ENCODE assay signal across 9 mouse cellular contexts in genomic region chr14:46387821-46388481, GRCm38 (mm10). TPM values are rescaled to one million over a fixed set of nuclear protein-coding genes. Genes with fewer than 3 reads are reported as not detected.
DNase-seq lines count a peak whose midpoint lies in the region; ATAC-seq lines count a peak whose summit lies in the region.
"Had no signal": no experiment of that assay in that cellular context is flagged by ENCODE, and none has a peak within 500 bp of the region (broad histone marks: within the 10 kb centered on the region; RNA-seq: fewer than 3 reads in every experiment).

No protein-coding gene starts in this region.

- no peaks in the 10 kb centered on the region for H3K9me3 ChIP-seq in intestine, embryonic 15.5 days
- H3K9me3 ChIP-seq in liver, embryonic 15.5 days (replicated peaks): no peaks in the 10 kb centered on the region
- no peaks in the 10 kb centered on the region for H3K9me3 ChIP-seq in neural tube, embryonic 14.5 days (ENCODE audit: control insufficient read depth, low read length)

- peak overlapping the region; percentile 88 for H3K27ac ChIP-seq in intestine, embryonic 15.5 days
- H3K27ac ChIP-seq in liver, embryonic 15.5 days (replicated peaks): no peak overlapping the region
- H3K27ac ChIP-seq in neural tube, embryonic 14.5 days (ENCODE audit: low read depth, low read length): no peak overlapping the region

- DNase-seq in urinary bladder, postnatal 4 days (ENCODE audit: low spot score in 2 of 2): peak; percentile 51 to 74
- DNase-seq in urinary bladder, postnatal 10 days (ENCODE audit: low spot score): no peak
- peak; percentile 70 for DNase-seq in gastrocnemius, postnatal 14 days
- no peak for DNase-seq in adipocyte (ENCODE audit: low spot score)

- peak overlapping the region; percentile 78 for H3K4me2 ChIP-seq in intestine, embryonic 15.5 days (replicated peaks)
- peak overlapping the region; percentile 63 for H3K4me2 ChIP-seq in liver, embryonic 15.5 days
- peak overlapping the region; percentile 89 for H3K4me2 ChIP-seq in neural tube, embryonic 14.5 days (ENCODE audit: low read depth, low read length)

- H3K9ac ChIP-seq in intestine, embryonic 15.5 days: peak overlapping the region; percentile 59
- H3K9ac ChIP-seq in liver, embryonic 15.5 days: no peak overlapping the region; the same call in 1 of the 2 replicates
- H3K9ac ChIP-seq in neural tube, embryonic 14.5 days (replicated peaks; ENCODE audit: low read depth, low read length): peak overlapping the region; percentile 44; the same call in 1 of the 2 replicates

- peaks cover 25% of the 10 kb centered on the region for H3K27me3 ChIP-seq in intestine, embryonic 15.5 days (replicated peaks)
- H3K27me3 ChIP-seq in liver, embryonic 15.5 days: peaks cover 97% of the 10 kb centered on the region
- H3K27me3 ChIP-seq in neural tube, embryonic 14.5 days (ENCODE audit: control insufficient read depth, insufficient read depth, low read length): peaks cover 40% of the 10 kb centered on the region

- peak overlapping the region; percentile 53 for H3K4me3 ChIP-seq in intestine, embryonic 15.5 days (replicated peaks)
- peak overlapping the region; percentile 53 for H3K4me3 ChIP-seq in liver, embryonic 15.5 days (replicated peaks)
- H3K4me3 ChIP-seq in neural tube, embryonic 14.5 days (ENCODE audit: low read depth, low read length): peak overlapping the region; percentile 54

- H3K36me3 ChIP-seq in intestine, embryonic 15.5 days: peaks cover 3% of the 10 kb centered on the region; the same call in 1 of the 2 replicates
- no peaks in the 10 kb centered on the region for H3K36me3 ChIP-seq in liver, embryonic 15.5 days (replicated peaks)
- no peaks in the 10 kb centered on the region for H3K36me3 ChIP-seq in neural tube, embryonic 14.5 days (ENCODE audit: control insufficient read depth, insufficient read depth, low read length)

- peaks cover 10% of the 10 kb centered on the region for H3K4me1 ChIP-seq in intestine, embryonic 15.5 days (replicated peaks)
- H3K4me1 ChIP-seq in liver, embryonic 15.5 days (replicated peaks): peaks cover 12% of the 10 kb centered on the region
- peaks cover 18% of the 10 kb centered on the region; the same call in 1 of the 2 replicates for H3K4me1 ChIP-seq in neural tube, embryonic 14.5 days (ENCODE audit: control insufficient read depth, insufficient read depth, low read length)

- ATAC-seq in intestine, embryonic 15.5 days: peak; percentile 33
- ATAC-seq in liver, embryonic 15.5 days (ENCODE audit: insufficient read depth): peak; percentile 25; the same call in 1 of the 2 replicates
- peak; percentile 35 for ATAC-seq in neural tube, embryonic 14.5 days (ENCODE audit: low read depth)
- no peak for ATAC-seq in activated CD4-positive, CD25-positive, alpha-beta regulatory T cell, adult 4 months

- intact Hi-C loops in gastrocnemius, postnatal 14 days (cut with DNase I; ENCODE audit: low total_unique reads): loop anchor here (10.0 kb wide), 2 partner anchors 337 to 403 kb away; no protein-coding TSS in a partner anchor

- under 1% methylated on average over 41 of the region's 41 CpGs for WGBS in intestine, embryonic 15.5 days
- WGBS in liver, embryonic 15.5 days (ENCODE audit: insufficient replicate concordance): 1% methylated on average over 41 of the region's 41 CpGs
- WGBS in neural tube, embryonic 14.5 days: 1% methylated on average over 40 of the region's 41 CpGs

RNA-seq across cellular contexts. Expression of gene Bmp4, which starts 2.5 kb away (rescaled TPM):
- total RNA-seq in gastrocnemius, postnatal 14 days (2021): 10 to 100 TPM; 12.1 to 17.5 TPM
- polyA plus RNA-seq in intestine, embryonic 15.5 days (2015; fragmentation: Nextera tagmentation; extraction: Ambion mirVana): 65.6 and 74.4 TPM in 2 replicates
- polyA plus RNA-seq in liver, embryonic 15.5 days (2015; fragmentation: Nextera tagmentation; extraction: Ambion mirVana): 0.89 and 1.3 TPM in 2 replicates
- 2.2 and 4.3 TPM in 2 replicates for polyA plus RNA-seq in neural tube, embryonic 14.5 days (2014; fragmentation: Nextera tagmentation; extraction: Ambion mirVana)
- under 1 TPM in 1 of 2 experiments, not detected in 1; 0.26 TPM for polyA plus RNA-seq in activated CD4-positive, CD25-positive, alpha-beta regulatory T cell, adult 4 months (2017; shearing (Covaris generic))

RNA-seq across cellular contexts. Expression of gene Gm15217, which starts 8.7 kb away (rescaled TPM):
- total RNA-seq in gastrocnemius, postnatal 14 days (2021): not detected
- 0.23 and 0.24 TPM in 2 replicates for polyA plus RNA-seq in intestine, embryonic 15.5 days (2015; fragmentation: Nextera tagmentation; extraction: Ambion mirVana)
- not detected in 2 replicates for polyA plus RNA-seq in liver, embryonic 15.5 days (2015; fragmentation: Nextera tagmentation; extraction: Ambion mirVana)
- not detected in 2 replicates for polyA plus RNA-seq in neural tube, embryonic 14.5 days (2014; fragmentation: Nextera tagmentation; extraction: Ambion mirVana)
- polyA plus RNA-seq in activated CD4-positive, CD25-positive, alpha-beta regulatory T cell, adult 4 months (2017; shearing (Covaris generic)): not detected
- total RNA-seq: adrenal gland, postnatal 36 days had no signal

Comparison
In these comparisons a context has a peak if more than half of its experiments do, and no peak if none do; other contexts are left out.
1. DNase-seq: peak in urinary bladder, postnatal 4 days (2 of 2) and gastrocnemius, postnatal 14 days (single experiment); none in urinary bladder, postnatal 10 days (single experiment) and adipocyte (single experiment).
2. RNA of gene Bmp4, which starts 2.5 kb away (polyA plus RNA-seq): 65.6 to 74.4 TPM in intestine, embryonic 15.5 days; 2.2 to 4.3 TPM in neural tube, embryonic 14.5 days, 0.89 to 1.3 TPM in liver, embryonic 15.5 days and 0.26 TPM in activated CD4-positive, CD25-positive, alpha-beta regulatory T cell, adult 4 months; every median in the first group is over 10 times any median in the second.
3. Peak in every context shown above with its lines, with median percentiles within 50 percentile points of each other: H3K4me2 ChIP-seq and H3K4me3 ChIP-seq.